Mouse (Mus musculus): ENCODE measurements around the gene Gprin1.

DNA sequence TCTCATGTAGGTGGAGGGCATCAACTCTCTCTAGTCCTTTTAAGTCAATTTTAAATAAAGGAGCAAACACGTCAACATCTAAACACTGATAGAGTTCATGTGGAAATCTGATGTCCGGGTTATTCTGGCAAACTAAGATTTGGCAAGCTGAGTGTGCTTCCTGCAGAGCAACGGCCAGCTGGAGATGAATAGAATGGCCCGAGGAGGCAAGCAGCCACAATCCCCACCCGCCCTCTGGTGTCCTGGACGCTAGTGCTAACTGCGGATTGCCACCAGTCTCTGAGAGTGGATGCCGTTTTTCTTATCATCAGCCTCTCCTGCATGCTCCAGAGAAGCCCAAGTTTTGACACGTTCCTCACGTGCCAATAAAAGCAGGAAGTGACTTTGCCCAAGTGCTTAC, 2.8 kb downstream of the Gprin1 start:
- TF ChIP-seq GATA1 (IDR thresholded peaks at IDR 0.05; ENCODE audit: low read length) (no peak), TAL1 (IDR thresholded peaks at IDR 0.05; ENCODE audit: low read length) (no peak)

Data from erythroblast, embryonic 14.5 days (primary cell).